14 mouse cellular contexts compared by ENCODE assay signal in genomic region chr5:88645405-88645804, GRCm38 (mm10).
"Had no signal": no experiment of that assay in that cellular context is flagged by ENCODE, and none has a peak within 500 bp of the region (broad histone marks: within the 10 kb centered on the region; RNA-seq: fewer than 3 reads in every experiment).

No protein-coding gene starts in this region.

- H3K4me1 ChIP-seq: limb, embryonic 15.5 days; midbrain, embryonic 15.5 days; neural tube, embryonic 12.5 days had no signal

- H3K4me2 ChIP-seq: limb, embryonic 15.5 days; midbrain, embryonic 11.5 days; midbrain, embryonic 15.5 days; neural tube, embryonic 12.5 days had no signal

- H3K9me3 ChIP-seq: limb, embryonic 15.5 days; midbrain, embryonic 15.5 days; neural tube, embryonic 12.5 days had no signal

- H3K9ac ChIP-seq: limb, embryonic 15.5 days; liver, embryonic 14.5 days; midbrain, embryonic 15.5 days; neural tube, embryonic 12.5 days had no signal

- H3K27ac ChIP-seq: hindbrain, postnatal 0 days; left cerebral cortex, adult 2 months; limb, embryonic 15.5 days; liver, embryonic 14.5 days; midbrain, embryonic 15.5 days; neural tube, embryonic 12.5 days had no signal

- H3K27me3 ChIP-seq: limb, embryonic 15.5 days; midbrain, embryonic 15.5 days; neural tube, embryonic 12.5 days had no signal

- ATAC-seq: hindbrain, postnatal 0 days; midbrain, embryonic 15.5 days had no signal

- DNase-seq: lung, adult 18-20 months; lung, postnatal 36 days; retina, postnatal 1 day; right cerebral cortex, postnatal 4 days; spleen, adult 18-20 months; thymus, adult 18-20 months; thymus, postnatal 14 days had no signal

- H3K4me3 ChIP-seq: left cerebral cortex, adult 2 months; limb, embryonic 15.5 days; midbrain, embryonic 15.5 days; neural tube, embryonic 12.5 days had no signal
